Mouse (Mus musculus) forebrain, embryonic 15.5 days (tissue): Measurements from ENCODE around the gene Pvalb. TPM values are rescaled to one million over a fixed set of nuclear protein-coding genes. Genes with fewer than 3 reads are reported as not detected.

Experiments
- ATAC-seq: fragments of 200-750 bp; cut with Nextera tagmentation; replicated peaks from 2 replicates; pipeline ENCODE4 v1.8.0; 2017; ENCODE audit warnings: mild to moderate bottlenecking, moderate TSS enrichment, moderate library complexity
- H3K27ac ChIP-seq: fragments of 300-500 bp; sonication (generic); replicated peaks from 2 replicates; pipeline ENCODE4 v1.5.1; 2015; ENCODE audit warnings: mild to moderate bottlenecking, inconsistent platforms
- H3K27me3 ChIP-seq: fragments of 300-500 bp; sonication (generic); 2 replicates; pipeline ENCODE4 v1.6.1; 2015; ENCODE audit warnings: inconsistent platforms
- H3K36me3 ChIP-seq: fragments of 300-500 bp; sonication (generic); 2 replicates; pipeline ENCODE4 v1.6.1; 2015; ENCODE audit warnings: mild to moderate bottlenecking, inconsistent platforms
- H3K4me1 ChIP-seq: fragments of 300-500 bp; sonication (generic); 2 replicates; pipeline ENCODE4 v1.6.1; 2015; ENCODE audit warnings: inconsistent platforms
- H3K4me2 ChIP-seq: fragments of 300-500 bp; sonication (generic); replicated peaks from 2 replicates; pipeline ENCODE4 v1.6.1; 2015; ENCODE audit warnings: mild to moderate bottlenecking, inconsistent platforms
- H3K4me3 ChIP-seq: fragments of 300-500 bp; sonication (generic); 2 replicates; pipeline ENCODE4 v1.5.1; 2015; ENCODE audit warnings: mild to moderate bottlenecking, inconsistent platforms
- H3K9ac ChIP-seq: fragments of 300-500 bp; sonication (generic); replicated peaks from 2 replicates; pipeline ENCODE4 v1.6.1; 2015; ENCODE audit warnings: mild to moderate bottlenecking, inconsistent platforms
- H3K9me3 ChIP-seq: fragments of 300-500 bp; sonication (generic); 2 replicates; pipeline ENCODE4 v1.6.1; 2016; ENCODE audit warnings: inconsistent platforms
- WGBS: fragments of 180-500 bp; shearing (Covaris S2); methylation state at CpG from one replicate; pipeline ENCODE4 v1.1.7; 2015; ENCODE audit warnings: mixed read lengths; 5-methylcytosine and 5-hydroxymethylcytosine counted together
- polyA plus RNA-seq: library from polyadenylated mRNA; unstranded; fragments of >200 nt; fragmentation: Nextera tagmentation; extraction: Ambion mirVana; gene quantifications from 2 replicates; pipeline ENCODE4 v1.2.1, GENCODE M21; 2015

The Pvalb gene
- not detected in 2 replicates for polyA plus RNA-seq

DNA sequence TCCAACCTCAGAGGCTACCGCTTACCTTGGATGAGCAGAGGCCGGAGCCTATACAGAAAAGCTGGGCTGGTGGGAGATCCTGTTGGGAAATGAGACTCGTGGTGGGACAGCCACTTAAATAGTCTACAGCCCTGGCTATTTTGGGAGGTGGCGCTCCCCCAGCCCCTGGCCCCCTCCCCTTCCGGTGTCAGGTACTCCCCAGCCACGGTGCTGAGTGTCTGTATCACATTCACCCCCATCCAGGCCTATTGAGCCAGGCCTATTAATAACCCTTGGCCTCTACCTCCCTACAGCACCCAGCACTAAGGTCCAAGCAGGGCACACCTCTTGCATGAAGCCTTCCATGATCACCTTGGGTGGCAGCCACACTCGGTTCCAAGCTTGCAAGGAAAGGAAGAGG is at the start of gene Pvalb:
TSS of gene Pvalb (minus strand) at position 89 of the 400 bp plus-strand sequence.
- H3K36me3 ChIP-seq: no peaks in the 10 kb centered on the region
- no peak within 1 kb of the TSS for H3K4me3 ChIP-seq
- no peak within 1 kb of the TSS for H3K27ac ChIP-seq
- 97% methylated on average over 7 of the region's 7 CpGs for WGBS
- ATAC-seq: no peak
- H3K27me3 ChIP-seq: peaks cover 15% of the 10 kb centered on the region
- no peak within 1 kb of the TSS for H3K4me2 ChIP-seq
- H3K9me3 ChIP-seq: no peaks in the 10 kb centered on the region
- H3K4me1 ChIP-seq: peaks cover 15% of the 10 kb centered on the region
- no peak within 1 kb of the TSS for H3K9ac ChIP-seq

DNA sequence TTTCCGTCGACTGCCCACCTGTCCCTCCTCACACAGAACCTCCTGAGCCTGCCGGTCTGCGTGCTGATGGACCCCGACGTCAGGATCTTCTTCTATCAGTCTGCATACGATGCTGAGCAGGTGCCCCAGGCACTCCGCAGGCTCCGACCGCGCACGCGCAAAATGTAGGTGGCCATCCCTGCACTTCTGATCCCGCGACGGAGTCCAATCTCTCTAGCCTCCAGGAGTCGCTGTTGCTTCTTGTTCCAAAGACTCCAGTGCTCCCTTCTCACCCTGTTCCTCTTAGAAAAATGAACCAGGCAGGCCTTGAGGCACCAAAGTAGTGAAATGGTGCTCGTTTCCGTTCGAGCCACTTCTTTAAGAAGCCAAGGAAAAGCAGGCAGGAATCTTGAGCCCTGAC is 48.6 kb upstream of the Pvalb start:
- H3K27me3 ChIP-seq: no peaks in the 10 kb centered on the region
- 0 out of 2 replicates have a peak overlapping the region, but pooled peaks have one; percentile 10 for H3K4me2 ChIP-seq
- no peaks in the 10 kb centered on the region for H3K36me3 ChIP-seq
- 23% methylated on average over 20 of the region's 20 CpGs for WGBS
- H3K9ac ChIP-seq: no peak overlapping the region
- no peak for ATAC-seq
- no peaks in the 10 kb centered on the region for H3K4me1 ChIP-seq
- H3K4me3 ChIP-seq: no peak overlapping the region
- H3K9me3 ChIP-seq: no peaks in the 10 kb centered on the region
- H3K27ac ChIP-seq: no peak overlapping the region

DNA sequence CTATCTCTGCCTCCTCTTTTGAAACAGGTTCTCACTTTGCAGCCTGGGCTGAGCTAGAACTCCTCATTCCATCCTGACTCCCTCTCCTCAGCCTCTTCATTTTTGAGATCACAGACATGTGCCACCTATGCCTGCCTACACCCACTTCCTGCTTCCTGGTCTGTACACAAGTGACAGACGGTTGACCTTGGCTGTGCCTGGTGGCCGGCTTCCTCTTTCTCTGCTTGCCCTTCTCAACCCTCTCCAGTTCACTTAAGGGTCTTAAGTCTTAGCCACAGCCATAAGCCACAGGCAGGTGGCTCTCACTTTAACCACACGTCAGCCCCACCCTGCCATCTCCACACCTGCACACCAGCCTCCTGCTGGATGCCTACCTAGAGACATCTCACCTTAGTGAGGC is 42.2 kb upstream of the Pvalb start:
- no peak overlapping the region for H3K27ac ChIP-seq
- H3K4me1 ChIP-seq: no peaks in the 10 kb centered on the region
- 81% methylated on average over 3 of the region's 3 CpGs for WGBS
- no peaks in the 10 kb centered on the region for H3K9me3 ChIP-seq
- no peak for ATAC-seq
- H3K36me3 ChIP-seq: no peaks in the 10 kb centered on the region
- no peak overlapping the region for H3K9ac ChIP-seq
- H3K27me3 ChIP-seq: no peaks in the 10 kb centered on the region
- H3K4me2 ChIP-seq: no peak overlapping the region
- no peak overlapping the region for H3K4me3 ChIP-seq

DNA sequence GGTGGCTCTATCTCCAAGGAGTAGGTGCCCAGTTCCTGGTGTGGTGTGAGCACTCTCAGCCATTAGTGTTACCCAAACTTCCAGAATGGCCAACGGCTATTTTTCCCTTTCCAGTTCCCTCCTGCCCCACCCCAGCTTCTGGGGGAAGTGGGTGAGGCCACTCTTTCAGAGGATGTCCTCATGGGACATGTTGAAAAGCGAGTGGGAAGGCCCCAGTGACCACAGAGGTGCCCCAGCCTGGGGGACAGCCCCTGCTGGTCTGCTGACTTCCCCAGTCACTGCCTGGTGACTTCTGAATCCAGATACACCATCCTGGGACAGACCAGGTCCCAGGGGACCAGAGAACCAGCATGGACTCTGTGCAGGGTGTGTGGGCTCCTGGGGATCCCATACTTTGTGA is 41.5 kb upstream of the Pvalb start:
- no peaks in the 10 kb centered on the region for H3K4me1 ChIP-seq
- no peak overlapping the region for H3K9ac ChIP-seq
- H3K36me3 ChIP-seq: no peaks in the 10 kb centered on the region
- no peaks in the 10 kb centered on the region for H3K9me3 ChIP-seq
- no peak overlapping the region for H3K4me2 ChIP-seq
- H3K4me3 ChIP-seq: no peak overlapping the region
- WGBS: 61% methylated on average over 2 of the region's 2 CpGs
- ATAC-seq: no peak
- no peaks in the 10 kb centered on the region for H3K27me3 ChIP-seq
- no peak overlapping the region for H3K27ac ChIP-seq

DNA sequence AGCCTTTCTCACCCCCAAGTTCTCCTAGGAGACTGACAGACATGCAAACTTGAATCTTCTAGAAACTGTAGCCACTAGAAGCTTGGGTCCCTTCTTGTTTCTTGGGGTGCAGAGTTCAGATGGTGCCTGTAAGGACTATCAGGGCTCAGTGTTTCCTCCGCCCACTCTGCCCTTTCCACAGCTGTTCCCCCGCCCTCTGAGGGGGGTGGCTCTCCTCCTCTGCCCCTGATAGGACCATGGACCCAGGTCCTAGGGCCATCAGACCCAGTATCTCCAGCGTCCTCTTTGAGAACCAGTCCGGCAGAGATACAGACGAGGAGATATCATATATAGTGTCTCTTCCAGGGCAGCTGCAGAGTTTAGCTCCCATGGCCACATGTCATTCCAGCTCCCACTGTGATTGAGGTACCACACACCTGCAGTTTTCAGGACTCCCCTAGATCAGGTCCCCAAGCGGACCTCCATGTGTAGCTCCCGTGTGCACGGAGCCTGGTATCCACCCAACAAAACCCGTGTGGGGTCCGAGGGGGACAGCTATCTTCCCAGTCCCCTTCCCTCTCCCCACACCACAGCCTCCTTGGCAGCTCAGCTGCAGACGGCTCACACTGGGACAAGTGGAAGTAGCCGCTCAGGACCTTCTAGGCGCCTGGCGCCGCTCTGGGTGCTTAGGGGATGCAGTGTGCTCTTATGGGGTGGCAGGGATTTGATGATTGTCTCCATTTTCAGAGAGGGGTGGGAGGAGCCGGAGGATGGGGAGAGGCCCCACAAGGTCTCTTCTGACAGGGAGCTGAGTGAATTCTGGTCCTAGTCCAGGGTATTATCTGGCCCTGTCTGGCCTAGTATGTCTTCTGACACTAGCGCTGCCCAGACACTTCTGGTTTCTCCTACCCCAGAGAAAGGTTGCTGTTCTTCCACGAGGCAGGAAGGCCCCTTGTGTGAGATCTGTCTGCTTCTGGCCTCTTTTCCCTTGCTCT is 40.2 kb upstream of the Pvalb start:
- Histone ChIP-seq H3K4me1 (no peaks in the 10 kb centered on the region), H3K36me3 (no peaks in the 10 kb centered on the region), H3K4me3 (no peak overlapping the region), H3K9me3 (no peaks in the 10 kb centered on the region), H3K4me2 (no peak overlapping the region), H3K9ac (no peak overlapping the region), H3K27ac (no peak overlapping the region), H3K27me3 (no peaks in the 10 kb centered on the region)
- no peak for ATAC-seq
- 79% methylated on average over 18 of the region's 18 CpGs for WGBS

DNA sequence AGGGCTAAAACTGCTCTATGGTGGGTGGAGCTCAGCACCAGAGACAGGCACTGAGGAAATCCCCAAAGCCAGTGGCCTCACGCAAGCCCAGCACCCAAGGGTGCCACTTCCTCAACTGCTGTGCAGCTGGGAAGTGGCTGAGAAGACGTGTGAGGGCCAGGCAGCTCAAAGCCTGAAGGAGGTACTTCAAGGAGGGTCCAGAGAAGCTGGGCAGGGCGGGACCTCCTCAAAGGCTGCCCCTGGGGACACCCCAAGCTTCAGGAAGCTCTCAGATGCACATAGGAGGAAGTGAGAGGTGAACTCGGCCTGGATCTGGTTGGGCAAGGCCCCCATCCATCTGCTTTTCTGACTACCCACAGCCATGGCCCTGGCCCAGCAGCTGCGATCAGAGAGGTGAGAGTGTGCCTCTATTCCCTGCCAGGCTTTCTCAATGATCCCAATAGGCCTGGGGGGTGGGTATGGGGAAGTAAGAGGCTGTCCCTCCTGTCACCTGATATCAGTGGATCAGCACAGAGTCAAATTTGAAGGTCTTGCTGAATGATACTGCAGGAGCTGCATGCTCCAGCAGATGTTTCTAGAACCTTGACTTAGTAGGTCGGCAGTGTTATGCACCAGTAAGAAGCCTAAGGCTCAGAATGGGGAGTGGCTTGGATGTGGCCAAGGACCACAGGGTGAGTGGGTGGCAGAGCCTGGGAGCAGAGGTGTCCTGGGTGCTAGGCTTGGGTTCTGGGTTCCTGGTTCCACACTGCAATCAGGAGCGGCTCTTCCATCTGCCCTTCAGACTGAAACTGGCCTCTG is 38.7 kb upstream of the Pvalb start, which contains the start of gene Ncf4:
TSS of gene Ncf4 (plus strand) at position 107 of the 798 bp plus-strand sequence.
- Histone ChIP-seq H3K27ac (no peak within 1 kb of the TSS), H3K4me1 (no peaks in the 10 kb centered on the region), H3K9me3 (no peaks in the 10 kb centered on the region), H3K9ac (no peak within 1 kb of the TSS), H3K36me3 (no peaks in the 10 kb centered on the region), H3K4me2 (no peak within 1 kb of the TSS), H3K27me3 (no peaks in the 10 kb centered on the region), H3K4me3 (no peak within 1 kb of the TSS)
- no peak for ATAC-seq
- WGBS: 62% methylated on average over 7 of the region's 7 CpGs

DNA sequence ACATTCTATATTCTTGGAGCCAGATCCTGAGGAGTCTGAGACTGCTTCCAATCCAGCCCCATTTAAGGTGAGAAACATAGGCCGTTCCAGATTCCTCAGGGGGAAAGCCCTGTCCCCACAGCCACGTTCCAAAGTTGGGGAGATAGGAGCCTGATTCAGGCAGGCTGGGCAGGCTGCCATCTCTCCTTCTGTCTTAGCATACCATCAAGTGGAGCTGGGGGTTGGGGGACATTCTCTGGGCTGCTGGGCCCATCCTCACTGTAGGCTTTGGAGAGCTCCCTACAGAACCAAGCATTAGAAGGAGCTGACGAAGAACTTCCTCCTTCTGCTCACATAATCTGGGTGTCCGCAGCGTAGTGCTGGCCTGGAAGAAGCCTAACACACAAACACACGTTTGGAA is 37.6 kb upstream of the Pvalb start:
- WGBS: 71% methylated on average over 6 of the region's 6 CpGs
- H3K4me2 ChIP-seq: no peak overlapping the region
- no peak overlapping the region for H3K27ac ChIP-seq
- H3K4me3 ChIP-seq: no peak overlapping the region
- H3K9ac ChIP-seq: no peak overlapping the region
- no peaks in the 10 kb centered on the region for H3K36me3 ChIP-seq
- no peak for ATAC-seq
- H3K4me1 ChIP-seq: no peaks in the 10 kb centered on the region
- H3K9me3 ChIP-seq: no peaks in the 10 kb centered on the region
- H3K27me3 ChIP-seq: no peaks in the 10 kb centered on the region

DNA sequence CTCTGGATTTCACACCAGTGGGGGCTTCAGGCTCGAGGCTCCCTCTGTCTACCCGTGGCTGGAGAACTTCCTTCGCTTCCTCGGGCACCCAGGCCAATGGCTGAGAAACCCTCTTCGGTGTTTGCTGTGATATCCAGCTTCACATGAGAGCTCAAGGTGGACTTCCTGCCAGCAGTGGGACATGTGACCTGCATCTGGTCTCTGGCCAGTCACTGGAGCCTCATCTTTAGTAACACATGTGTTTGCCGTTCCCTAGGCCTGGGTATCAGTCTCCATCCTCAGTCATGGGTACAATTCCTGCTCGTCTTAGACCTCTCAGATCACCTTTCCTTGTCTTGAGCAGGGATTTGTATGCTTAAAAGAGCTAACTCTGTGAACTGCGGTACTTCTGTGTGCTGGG is 36.9 kb upstream of the Pvalb start:
- no peak overlapping the region for H3K27ac ChIP-seq
- H3K4me3 ChIP-seq: no peak overlapping the region
- no peak for ATAC-seq
- no peaks in the 10 kb centered on the region for H3K9me3 ChIP-seq
- 84% methylated on average over 8 of the region's 8 CpGs for WGBS
- H3K36me3 ChIP-seq: no peaks in the 10 kb centered on the region
- no peak overlapping the region for H3K4me2 ChIP-seq
- H3K9ac ChIP-seq: no peak overlapping the region
- H3K27me3 ChIP-seq: no peaks in the 10 kb centered on the region
- no peaks in the 10 kb centered on the region for H3K4me1 ChIP-seq

DNA sequence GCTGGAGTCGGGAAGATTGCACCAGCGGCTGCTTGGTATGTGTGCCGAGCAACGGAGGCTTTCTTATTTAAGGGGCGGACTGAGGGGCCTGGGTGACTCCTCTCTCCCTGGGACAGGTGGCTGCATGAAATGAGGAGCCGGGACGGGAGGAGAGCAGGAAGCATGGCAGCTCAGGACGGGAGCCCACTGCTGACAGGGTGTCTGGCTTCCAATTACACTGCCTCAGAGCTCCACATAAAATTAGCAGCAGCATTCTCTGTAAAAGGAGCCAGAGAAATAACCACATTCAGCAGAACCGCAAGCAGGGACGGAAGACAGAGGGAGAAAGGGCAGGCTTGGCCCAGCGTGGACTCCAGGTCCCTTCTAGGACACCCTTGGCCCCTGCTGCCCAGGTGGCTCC is 35.1 kb upstream of the Pvalb start:
- ATAC-seq: no peak
- H3K27ac ChIP-seq: no peak overlapping the region
- H3K4me3 ChIP-seq: no peak overlapping the region
- no peaks in the 10 kb centered on the region for H3K36me3 ChIP-seq
- H3K27me3 ChIP-seq: no peaks in the 10 kb centered on the region
- H3K4me1 ChIP-seq: no peaks in the 10 kb centered on the region
- no peak overlapping the region for H3K4me2 ChIP-seq
- WGBS: 53% methylated on average over 11 of the region's 11 CpGs
- no peak overlapping the region for H3K9ac ChIP-seq
- no peaks in the 10 kb centered on the region for H3K9me3 ChIP-seq

DNA sequence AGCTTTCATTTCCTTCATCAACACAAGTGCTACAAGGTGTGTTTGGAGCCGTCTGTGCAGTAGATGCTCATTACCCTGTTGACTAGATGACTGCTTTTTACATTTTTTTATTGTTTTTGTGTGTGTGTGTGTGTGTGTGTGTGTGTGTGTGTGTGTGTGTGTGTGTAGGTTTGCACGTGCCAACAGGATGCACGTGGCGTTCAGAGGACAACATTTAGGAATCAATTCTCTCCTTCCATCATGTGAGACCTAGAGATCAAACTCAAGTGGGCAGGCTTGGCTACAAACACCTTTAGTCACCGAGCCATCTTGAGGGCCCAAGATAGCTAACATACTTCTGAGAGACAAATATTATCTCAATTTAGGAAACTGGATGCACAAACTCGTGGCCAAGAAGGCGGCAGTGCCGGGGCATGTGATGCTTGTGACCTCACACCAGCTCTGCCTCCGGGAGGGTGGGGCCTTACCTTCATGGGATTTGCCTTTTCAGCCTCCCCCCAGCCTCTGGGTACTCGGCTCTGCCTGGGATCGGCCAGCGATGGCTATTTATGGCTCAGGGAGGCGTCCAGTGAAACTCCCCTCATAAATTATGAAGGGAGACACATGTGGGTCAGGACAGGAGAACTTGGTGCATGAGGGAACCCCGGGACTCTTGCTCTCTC is 33.9 kb upstream of the Pvalb start:
- Histone ChIP-seq H3K27ac (no peak overlapping the region), H3K4me1 (no peaks in the 10 kb centered on the region), H3K9me3 (no peaks in the 10 kb centered on the region), H3K9ac (no peak overlapping the region), H3K36me3 (no peaks in the 10 kb centered on the region), H3K4me2 (no peak overlapping the region), H3K4me3 (no peak overlapping the region), H3K27me3 (no peaks in the 10 kb centered on the region)
- no peak for ATAC-seq
- WGBS: 85% methylated on average over 14 of the region's 14 CpGs

DNA sequence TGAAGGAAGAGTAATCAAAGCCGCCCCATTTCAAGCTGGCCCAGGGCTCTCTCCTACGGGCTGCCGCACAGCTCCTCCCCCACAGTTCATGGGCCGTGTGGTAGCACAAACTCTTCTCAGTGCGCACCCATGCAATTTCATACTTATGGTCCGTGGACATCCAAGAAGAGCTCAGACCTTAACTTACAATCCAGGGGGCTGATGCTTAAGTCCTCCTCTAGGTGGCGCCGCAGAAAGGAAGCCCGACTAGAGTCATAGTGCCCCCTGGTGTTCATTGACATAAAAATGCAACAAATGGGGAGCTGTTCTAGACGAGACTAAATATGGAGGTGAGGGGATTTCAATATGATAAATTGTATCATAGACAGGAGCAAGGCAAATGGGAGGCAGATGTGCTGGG is 33.3 kb upstream of the Pvalb start:
- ATAC-seq: no peak
- Histone ChIP-seq H3K4me3 (no peak overlapping the region), H3K27me3 (no peaks in the 10 kb centered on the region), H3K4me2 (no peak overlapping the region), H3K9me3 (no peaks in the 10 kb centered on the region), H3K36me3 (no peaks in the 10 kb centered on the region), H3K4me1 (no peaks in the 10 kb centered on the region), H3K27ac (no peak overlapping the region), H3K9ac (no peak overlapping the region)
- 26% methylated on average over 10 of the region's 10 CpGs for WGBS
